Mouse (Mus musculus) stomach, postnatal 0 days (tissue): ENCODE data around the gene Dab1.

Experiments used
- CTCF ChIP-seq: IDR thresholded peaks from 2 replicates; pipeline ENCODE4 v1.5.1; 2016; ENCODE audit warnings: antibody characterized with exemption, low read depth, mild to moderate bottlenecking, moderate library complexity
- EP300 ChIP-seq: optimal IDR thresholded peaks from 2 replicates; pipeline ENCODE3; 2016; ENCODE audit warnings: antibody characterized with exemption

DNA sequence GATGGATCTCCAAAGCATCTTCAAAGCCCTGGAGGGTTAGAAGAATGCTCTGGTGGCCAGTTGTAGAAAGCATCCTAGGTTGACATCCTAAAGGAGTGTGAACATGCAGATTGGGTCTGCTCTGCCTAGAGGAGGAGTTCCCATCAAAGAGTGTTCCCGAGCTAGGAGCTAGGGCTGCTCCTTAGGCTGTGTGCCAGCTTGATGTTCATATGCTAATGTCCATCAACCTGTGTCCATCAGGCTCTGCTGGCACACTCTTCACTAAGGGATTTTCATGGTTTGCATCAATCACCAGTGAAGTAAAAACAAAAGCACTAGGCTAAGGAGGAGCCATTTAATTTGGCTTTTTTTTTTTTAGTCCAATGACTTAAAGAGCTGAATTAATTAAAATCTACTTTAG lies 42.2 kb downstream of the Dab1 start:
- TF ChIP-seq CTCF = no peak
- no peak for TF ChIP-seq EP300
